Mouse (Mus musculus) brain, embryonic 14.5 days (tissue): ENCODE data around the gene Tlnrd1.

Experiments
- CTCF ChIP-seq: fragments of 200-500 bp; IDR thresholded peaks from 2 replicates; pipeline ENCODE4 v1.5.1; 2012; ENCODE audit warnings: inconsistent platforms, mild to moderate bottlenecking, moderate library complexity, borderline replicate concordance; ENCODE audit not compliant: insufficient read depth, insufficient read length; ENCODE audit errors: extremely low read depth
- POLR2A ChIP-seq: fragments of 200-500 bp; IDR thresholded peaks from 2 replicates; pipeline ENCODE4 v1.6.1; 2012; ENCODE audit warnings: mild to moderate bottlenecking, inconsistent platforms, borderline replicate concordance; ENCODE audit not compliant: poor library complexity, insufficient read depth, insufficient read length, severe bottlenecking; ENCODE audit errors: extremely low read depth

GRCm38 (mm10) chr7:83878676-83879448 lies 5.2 kb downstream of the Tlnrd1 start:
- no peak for TF ChIP-seq CTCF
- TF ChIP-seq POLR2A, result no peak
